Mouse (Mus musculus) gastrocnemius, postnatal 14 days (tissue): Measurements from ENCODE around the gene Drc3. TPM values are rescaled to one million over a fixed set of nuclear protein-coding genes. Genes with fewer than 3 reads are reported as not detected.
A peak's percentile ranks its signal among the peaks of the same experiment; 100 is the strongest.

Experiments
- DNase-seq: peaks from one replicate; pipeline ENCODE4 v3.0.0; 2021; ENCODE audit warnings: mixed read lengths
- intact Hi-C: fragments of 180-260 bp; cut with DNase I; formaldehyde crosslinking; loops from one replicate; pipeline ENCODE4 v1.15.1; 2025; ENCODE audit warnings: low total_unique reads
- long read RNA-seq, 2 experiments: library from polyadenylated mRNA; stranded (forward); transcript quantifications; one replicate each; pipeline ENCODE4 v2.0.0; 2021
- total RNA-seq, 2 experiments: library from RNA; stranded (reverse); gene quantifications; 2 replicates each; pipeline ENCODE4 v1.2.3; 2021

The Drc3 gene
- under 1 TPM; 0.86 TPM for total RNA-seq
- long read RNA-seq, experiment 1, partial matches to known transcripts = 0 of 1 reads
- long read RNA-seq, experiment 1, other reads (novel, unspliced or antisense) = 1 of 1 reads
- long read RNA-seq, experiment 2 = 0 reads

DNA sequence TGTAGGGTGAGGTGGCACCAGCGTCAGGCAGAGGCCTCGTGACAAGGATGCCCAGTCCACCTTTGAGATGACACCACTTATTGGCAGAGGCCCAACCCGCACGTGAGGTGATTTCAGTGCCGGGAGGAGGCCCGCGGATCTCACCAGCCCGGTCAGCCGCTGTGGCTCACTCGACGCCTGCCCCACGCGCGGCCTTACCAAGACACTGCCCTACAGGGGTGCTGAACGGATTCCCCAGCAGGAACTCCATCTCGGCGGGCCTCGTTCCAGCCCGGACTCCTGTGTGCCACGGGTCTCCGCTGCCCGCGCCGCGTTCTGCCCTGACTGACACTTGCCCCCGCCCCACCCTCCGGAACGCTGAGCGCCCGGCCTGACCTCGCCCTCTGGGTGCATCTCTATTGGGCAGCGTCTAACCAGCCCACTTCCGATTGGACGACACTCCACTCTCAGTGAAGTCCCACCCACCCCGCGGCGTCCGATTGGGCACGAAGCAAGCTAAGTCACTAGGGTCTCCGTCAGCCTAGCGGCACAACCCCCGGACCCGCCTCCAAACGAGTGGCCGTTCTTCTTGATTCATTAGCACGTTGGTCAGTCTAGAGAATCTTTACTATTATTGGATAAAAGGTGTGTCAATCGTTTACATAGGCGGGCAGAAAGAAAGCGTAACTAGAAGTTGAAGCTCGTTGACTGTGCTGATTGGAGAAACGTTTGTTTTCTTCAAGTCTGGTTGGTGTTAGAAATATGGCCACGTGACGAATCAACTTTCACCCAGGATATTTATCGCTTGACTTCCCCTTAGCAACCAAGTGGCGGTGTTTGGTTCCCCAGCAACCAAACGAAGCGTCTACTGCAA is at the start of gene Drc3, which contains the start of gene Tom1l2:
Drc3 (plus strand) TSS at position 771 of the 853 bp plus-strand sequence.
Tom1l2 (minus strand) TSS at position 347 of the 853 bp plus-strand sequence.
- intact Hi-C loops = loop anchor here (10.0 kb wide), 2 partner anchors 48 to 62 kb away; partner anchors contain the start of genes Atpaf2 and Gid4
- DNase-seq = peak; percentile 100

DNA sequence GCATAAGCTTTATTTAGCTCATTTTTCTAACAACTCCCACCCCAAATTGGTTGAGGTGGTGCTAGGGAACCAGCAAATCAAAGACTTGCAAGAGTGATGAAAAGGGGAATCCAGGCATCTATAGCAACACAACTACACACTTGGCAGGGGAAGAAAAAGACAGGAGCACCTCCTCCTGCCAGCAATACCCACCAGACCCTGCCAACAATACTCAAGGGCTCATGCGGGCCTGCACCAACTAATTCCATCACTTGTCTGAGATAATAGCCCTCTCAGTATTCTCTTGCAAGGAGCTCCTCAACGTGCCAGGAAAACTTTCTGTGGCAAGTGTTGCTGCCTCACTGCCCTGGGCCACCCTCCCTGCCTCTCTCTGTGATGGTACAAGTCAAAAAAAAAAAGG is 49.6 kb upstream of the Drc3 start:
- intact Hi-C loops = loop anchor here (10.0 kb wide), 1 partner anchor 51 kb away; the partner anchor contains the start of genes Drc3 and Tom1l2
- no peak for DNase-seq

DNA sequence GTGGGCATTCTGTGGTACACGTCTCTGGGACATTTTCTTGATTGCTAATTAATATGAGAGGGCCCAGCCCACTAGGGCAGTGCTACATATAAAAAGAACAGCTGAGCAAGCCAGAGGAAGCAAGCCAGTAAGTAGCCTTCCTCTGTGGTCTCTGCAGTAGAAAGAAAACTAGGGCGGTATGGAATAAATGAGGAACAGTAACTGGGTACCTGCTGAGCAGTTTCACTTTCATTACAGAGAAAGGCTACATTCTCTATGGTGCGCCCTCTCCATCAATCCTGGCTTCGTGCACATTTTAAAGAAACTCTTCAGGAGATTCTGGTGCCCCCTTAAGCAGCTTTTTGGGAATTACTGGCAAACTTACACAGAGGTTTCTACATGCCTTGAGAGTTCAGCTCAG is 47.5 kb upstream of the Drc3 start:
- DNase-seq = no peak
- intact Hi-C loops = loop anchor here (10.0 kb wide), 1 partner anchor 49 kb away; the partner anchor contains the start of genes Drc3 and Tom1l2

DNA sequence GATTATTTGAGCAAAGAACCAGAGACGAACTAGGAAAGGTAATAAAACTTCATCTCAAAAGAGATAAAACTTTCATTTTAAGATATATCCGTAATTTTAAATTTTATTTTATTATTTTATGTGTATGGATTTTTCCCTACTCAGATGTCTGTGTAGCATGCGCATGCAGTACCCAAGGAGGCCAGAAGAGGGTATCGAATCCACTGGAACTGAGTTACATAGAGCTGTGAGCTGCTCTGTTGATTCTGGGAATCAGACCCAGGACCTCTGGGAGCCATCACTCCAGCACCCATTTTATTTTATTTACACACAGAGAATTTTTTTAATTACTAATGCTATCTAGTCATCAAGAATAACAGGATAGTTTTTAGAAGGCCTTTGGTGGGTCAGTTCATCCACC is 46.3 kb upstream of the Drc3 start:
- intact Hi-C loops = loop anchor here (10.0 kb wide), 1 partner anchor 48 kb away; the partner anchor contains the start of genes Drc3 and Tom1l2
- peak; percentile 24 for DNase-seq

DNA sequence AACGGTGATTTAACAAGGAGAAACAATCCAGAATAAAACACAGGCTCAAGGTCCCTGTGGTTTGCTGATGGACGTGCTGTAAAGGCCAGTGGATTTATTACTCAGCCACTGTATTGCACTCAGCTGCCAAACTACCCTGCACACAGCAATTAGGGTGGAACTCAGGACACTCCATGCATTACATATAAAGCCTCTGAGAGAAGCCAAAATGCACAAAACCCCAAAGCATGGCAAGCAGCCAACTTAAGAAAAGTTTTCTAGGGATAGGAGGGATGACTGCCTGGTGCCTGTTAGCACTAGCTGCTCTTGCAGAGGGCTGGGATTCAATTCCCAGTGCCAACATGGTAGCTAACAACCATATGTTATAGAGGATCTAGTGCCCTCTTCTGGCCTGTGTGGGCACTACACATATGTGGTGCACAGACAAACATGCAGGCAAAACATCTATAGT is 45.7 kb upstream of the Drc3 start:
- intact Hi-C loops = loop anchor here (10.0 kb wide), 1 partner anchor 47 kb away; the partner anchor contains the start of genes Drc3 and Tom1l2
- no peak for DNase-seq

DNA sequence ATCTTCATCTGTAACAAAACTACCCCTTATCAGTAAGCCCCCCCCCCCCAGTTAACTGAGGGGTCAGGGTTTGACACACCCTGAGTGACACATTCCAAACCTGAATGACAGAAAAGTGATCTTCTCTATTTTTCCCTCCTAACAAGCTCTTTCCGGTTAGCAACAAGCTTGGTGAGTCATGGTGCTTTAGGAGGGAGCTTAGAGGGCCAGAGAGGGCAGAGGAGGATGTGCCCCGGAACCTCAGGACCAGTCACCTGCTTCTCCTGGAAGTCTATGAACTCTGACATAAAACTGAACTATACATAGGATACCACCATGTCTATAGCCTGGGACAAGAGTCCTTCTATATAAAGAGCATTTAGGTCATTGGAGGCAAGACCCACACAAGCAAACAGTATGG is 45.1 kb upstream of the Drc3 start:
- intact Hi-C loops = loop anchor here (10.0 kb wide), 1 partner anchor 47 kb away; the partner anchor contains the start of genes Drc3 and Tom1l2
- no peak for DNase-seq

DNA sequence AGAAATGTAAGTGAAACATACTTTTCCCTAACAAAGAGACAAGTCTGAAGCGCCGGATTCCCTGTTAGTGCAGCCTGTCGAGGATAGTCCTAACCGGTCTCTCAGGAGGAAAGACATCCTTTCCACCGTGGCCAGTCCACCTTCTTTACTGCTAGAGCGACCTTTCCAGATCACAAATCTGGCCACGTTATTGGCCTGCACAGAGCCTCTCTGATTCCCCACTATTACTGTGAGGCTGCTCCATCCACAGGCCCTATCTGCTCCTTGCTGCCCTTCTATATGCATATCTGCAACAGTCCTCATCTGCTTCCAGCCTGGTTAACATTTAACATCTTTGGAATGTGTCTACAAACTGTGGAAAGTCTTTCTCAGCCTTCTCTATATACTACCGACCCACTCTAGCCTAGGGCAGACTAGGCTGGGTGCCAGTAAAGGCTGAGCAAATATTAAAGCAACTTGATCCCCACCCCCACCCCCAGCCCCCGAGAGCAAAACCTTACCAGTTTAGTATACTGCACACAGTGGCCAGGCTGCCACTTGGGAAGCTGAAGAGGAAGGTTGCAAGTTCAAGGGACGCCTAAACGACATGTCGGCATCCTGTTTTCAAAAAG is 44.5 kb upstream of the Drc3 start:
- no peak for DNase-seq
- intact Hi-C loops = loop anchor here (10.0 kb wide), 1 partner anchor 46 kb away; the partner anchor contains the start of genes Drc3 and Tom1l2

DNA sequence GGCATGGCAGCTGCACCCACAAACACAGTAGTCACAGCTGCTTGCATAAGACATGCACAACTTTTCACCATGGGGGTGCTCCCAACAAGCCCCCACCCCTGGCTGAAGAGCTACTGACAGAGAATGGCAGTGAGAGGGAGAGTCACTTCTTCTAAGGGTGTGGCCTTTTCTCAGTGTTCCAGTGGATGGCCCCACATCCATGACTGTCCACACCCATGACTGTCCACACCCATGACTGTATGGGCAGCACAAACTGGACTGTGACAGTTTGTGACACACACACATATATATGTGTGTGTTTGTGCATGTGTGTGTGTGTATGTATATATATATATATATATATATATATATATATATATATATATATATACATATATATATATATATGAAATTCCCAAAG is 43.3 kb upstream of the Drc3 start:
- intact Hi-C loops = loop anchor here (10.0 kb wide), 1 partner anchor 45 kb away; the partner anchor contains the start of genes Drc3 and Tom1l2
- DNase-seq = no peak

DNA sequence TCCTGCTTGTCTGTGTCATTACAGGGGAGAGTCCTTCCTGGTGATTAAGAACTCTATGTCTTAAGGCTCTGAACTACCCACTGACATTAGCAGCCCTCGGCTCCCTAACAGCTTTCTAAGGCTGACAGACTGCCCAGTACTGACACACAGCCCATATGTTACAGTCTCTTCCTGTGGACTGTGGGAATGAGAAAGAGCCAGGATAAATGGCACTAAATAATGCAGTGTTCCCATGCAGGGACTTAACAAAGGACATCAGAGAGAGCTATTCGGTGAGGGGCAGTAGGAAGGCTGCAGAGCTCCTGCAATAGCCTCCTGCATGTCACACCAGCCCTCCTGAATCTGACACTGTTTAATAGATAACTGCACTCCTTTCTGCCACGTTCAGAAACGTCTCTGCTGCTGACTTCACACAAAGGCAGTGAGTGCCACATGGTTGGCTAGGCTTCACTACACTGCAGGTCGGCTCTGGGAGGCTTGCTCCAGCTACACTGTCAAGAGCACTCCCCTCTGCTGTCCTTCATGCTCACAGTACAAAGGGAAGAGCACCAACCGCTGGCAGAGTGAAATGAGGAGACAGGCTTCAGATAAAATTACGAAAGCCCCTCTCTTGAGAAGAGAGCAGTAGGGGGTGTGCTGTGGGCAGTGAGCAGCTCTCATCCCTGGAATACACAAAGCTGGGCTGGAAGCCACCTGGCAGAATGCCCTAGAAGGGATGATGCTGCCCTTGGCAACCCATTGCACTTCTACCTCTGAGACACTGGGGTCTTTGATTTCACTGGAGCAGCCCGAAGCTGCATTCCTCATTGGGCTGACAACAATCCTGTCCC is 41.9 kb upstream of the Drc3 start:
- intact Hi-C loops = no loop called here
- DNase-seq = peak; percentile 69

DNA sequence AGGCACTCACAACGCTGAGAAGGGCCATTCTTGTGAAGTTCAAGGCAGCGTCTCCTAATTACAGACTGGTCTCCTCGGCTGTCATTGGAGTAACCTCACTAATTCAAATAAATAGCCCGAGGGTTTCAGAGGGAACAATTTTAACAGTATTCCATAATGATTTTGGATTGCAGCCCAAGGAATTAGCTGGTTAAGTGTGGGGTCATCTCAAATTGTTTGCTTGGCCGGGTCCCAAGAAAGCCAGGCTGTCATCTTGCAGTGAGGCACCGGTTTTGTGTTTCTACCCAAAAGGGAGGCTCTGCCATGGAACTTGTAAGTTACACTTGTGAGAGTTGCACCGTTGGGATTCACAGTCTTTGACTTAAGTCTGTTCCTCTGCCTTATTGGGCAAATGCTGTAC is 36.9 kb upstream of the Drc3 start:
- no peak for DNase-seq
- intact Hi-C loops = no loop called here

DNA sequence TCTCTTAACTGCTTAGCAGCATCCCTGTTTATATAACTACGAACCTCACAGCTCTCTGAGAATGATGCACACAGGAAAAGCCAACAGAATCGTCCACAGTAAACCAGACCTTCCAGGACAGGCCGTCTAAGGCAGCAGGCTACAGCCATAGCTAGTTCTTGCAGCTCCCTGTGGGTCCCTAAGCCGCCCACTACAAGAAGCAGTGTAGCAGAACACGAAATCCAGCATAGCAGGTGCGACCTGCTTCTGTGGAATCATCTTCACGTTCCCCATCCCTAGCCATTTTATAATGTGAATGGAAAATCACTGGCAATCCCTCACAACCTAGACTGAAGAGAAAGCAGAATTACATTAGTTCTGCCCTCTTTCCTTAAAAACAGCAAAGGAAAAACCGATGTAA is 36.2 kb upstream of the Drc3 start:
- DNase-seq = no peak
- intact Hi-C loops = no loop called here

DNA sequence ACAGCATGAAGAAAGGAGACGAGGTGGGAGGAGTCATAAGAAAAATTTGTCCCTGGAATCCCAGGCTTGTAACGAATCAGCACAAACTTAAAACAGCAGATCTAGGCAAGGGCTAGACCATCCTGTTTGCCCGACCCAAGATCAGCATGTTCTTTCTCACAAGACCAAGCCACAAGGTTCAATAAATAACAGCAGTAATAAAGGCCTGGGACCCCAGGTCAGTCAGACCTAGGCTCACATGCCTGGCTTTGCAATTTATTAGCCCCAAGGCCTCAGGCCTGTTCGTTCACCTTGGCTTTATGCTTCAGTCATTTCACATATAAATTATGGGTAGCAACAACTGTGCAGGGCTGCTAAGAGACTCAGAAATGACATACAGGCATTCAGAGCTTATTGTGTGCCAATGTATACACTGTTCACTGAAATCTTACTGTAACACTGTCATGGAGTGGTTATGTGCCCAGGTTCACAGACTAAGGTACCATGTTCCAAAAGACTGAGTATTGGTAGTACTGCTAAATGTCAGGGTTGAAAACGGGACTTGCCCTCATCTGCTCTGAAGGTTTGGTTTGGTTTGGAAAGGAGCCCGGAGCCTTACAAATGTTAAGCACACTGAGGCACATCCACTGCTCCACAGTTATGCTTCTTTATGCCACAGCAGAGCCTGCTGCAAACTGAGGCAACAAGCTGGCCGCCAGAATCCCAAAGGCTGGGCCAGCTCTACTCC is 35.6 kb upstream of the Drc3 start:
- no peak for DNase-seq
- intact Hi-C loops = no loop called here

DNA sequence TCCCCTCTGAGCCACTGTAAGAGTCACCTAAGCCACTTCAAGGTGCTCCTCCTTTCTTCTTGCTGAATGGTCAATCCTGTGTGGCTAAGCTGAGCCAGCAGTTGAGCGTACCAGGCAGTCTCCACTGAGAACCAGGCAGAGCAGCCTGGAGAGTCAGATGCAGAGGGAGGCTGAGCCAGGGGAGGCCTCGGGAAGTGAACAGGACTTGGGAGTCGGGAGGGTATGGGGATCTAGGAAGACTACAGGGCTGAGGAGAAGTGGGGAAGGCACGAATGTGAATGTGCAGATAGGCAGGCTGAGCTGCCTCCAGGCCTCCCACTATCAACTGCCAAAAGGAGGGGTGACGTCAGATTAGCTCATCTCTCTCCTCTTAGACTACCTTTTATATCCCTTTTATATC is 34.4 kb upstream of the Drc3 start:
- no peak for DNase-seq
- intact Hi-C loops = no loop called here

DNA sequence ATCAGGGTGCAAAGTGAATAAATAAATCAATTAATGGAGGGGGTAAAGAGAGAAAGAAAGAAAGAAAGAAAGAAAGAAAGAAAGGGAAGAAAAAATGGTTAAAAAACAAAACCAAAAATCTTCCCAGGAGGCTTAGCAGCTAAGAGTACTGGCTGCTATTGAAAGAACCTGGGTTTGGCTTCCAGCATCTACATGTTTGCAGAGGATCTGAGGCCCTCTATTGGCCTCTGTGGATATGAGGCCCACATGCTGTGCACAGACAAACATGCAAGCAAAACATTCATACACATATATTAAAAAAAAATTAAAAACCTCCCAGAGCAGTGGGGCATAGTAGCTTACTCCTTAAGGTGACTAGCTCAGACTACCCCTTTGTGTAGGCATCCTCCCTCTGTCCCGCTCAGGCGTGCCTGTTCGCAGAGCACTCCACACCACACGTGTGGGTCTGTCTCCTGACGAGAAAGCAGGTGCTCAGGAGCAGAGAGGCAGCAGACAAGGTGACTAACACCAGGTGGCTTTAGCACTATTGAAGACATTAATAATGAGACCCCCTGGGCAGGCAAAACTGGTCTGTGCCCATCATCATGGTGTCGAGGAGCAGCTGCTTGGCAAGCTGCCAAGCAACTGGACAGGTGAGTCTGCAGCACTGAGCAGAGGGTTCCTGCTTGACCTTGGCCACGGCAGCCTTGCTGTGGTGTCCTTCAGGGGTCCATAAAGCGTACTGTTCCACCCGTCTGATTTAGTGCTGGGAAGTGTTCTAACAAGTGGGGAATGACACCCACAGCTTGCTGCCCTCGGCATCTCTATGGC is 33.7 kb upstream of the Drc3 start:
- intact Hi-C loops = no loop called here
- DNase-seq = no peak

DNA sequence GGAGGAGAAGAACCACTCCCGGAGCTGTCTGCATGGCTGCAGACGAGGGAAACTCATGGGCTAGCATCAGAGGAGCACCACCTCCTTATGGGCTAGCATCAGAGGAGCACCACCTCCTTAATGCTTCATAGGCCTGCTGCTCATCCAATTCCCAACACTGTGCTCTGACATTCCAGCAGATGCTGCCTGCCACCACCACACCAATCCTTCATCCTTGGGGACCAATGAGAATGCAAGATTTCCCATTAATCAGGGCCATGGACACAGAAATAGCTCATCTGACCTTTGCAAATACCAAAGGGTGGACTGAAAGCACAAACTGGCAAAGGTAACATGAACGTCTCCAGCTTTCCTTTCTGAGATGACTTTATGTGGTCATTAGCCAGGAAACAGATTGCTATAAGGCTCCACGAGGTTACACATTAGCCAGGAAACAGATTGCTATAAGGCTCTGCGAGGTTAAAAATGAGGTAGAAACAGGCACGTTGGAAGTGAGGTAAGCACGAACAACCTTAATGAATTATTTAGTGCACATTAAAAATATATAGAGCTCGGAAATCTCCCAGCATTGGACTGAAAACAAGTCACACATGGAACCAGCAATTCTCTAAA is 32.6 kb upstream of the Drc3 start:
- intact Hi-C loops = no loop called here

DNA sequence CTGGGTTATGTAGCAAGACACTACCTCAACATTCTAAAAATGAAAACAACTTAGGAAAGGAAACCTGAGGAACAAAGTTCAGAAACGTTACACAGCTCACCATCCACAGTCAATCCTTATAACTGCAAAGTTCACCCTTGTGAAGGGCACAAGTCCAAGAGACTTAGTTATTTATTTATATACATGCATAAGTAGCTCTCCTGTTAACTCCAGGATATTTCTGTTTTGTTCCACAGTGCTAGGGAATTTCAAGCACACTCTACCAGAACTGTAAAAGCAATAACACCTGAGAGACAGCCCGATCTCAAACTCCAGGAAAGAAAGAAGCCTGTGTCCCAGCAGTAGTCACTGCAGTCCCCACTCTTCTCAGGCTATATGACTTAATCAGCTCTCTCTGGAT is 31.7 kb upstream of the Drc3 start:
- intact Hi-C loops = no loop called here
- no peak for DNase-seq

More for the DNA sequence above, 32.6 kb upstream of the Drc3 start:
- DNase-seq = no peak

DNA sequence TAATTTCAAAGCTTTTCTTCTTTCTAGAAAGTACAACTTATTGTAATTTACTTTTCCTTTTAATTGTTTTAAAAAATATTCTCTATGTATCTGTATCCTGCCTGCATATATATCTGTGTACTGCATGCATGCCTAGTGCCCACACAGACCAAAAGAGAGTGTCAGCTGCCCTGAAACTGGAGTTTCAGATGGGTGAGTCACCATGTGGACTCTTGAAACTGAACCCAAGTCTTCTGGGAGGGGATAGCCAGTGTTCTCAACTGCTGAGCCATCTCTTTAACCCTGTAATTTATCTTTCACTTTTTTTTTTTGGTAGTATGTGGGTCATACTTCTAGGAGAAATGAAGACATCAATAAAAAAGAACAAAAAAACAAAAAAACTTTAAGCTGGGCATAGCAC is 29.4 kb upstream of the Drc3 start:
- DNase-seq = no peak
- intact Hi-C loops = no loop called here
